Mouse (Mus musculus) thymus, adult 2 months (tissue): ENCODE results near the gene Ifnl2.

Source experiments
- CTCF ChIP-seq: fragments of 200-500 bp; IDR thresholded peaks from 2 replicates; pipeline ENCODE4 v1.5.1; 2012; ENCODE audit warnings: mild to moderate bottlenecking, control low read depth, low read length, moderate library complexity, borderline replicate concordance; ENCODE audit not compliant: control insufficient read depth, poor library complexity, insufficient read depth; ENCODE audit errors: extremely low read depth
- POLR2A ChIP-seq: fragments of 200-500 bp; IDR thresholded peaks from 2 replicates; pipeline ENCODE4 v1.6.1; 2012; ENCODE audit warnings: mild to moderate bottlenecking, low read length, control low read depth, moderate library complexity; ENCODE audit not compliant: control insufficient read depth, poor library complexity, insufficient read depth; ENCODE audit errors: extremely low read depth

GRCm38 (mm10) chr7:28464416-28465212 lies 45.6 kb downstream of the Ifnl2 start:
- TF ChIP-seq CTCF, result no peak
- TF ChIP-seq POLR2A, result no peak
